Mouse (Mus musculus) stomach, embryonic 14.5 days (tissue): ENCODE measurements around the gene Slc18a2. TPM values are rescaled to one million over a fixed set of nuclear protein-coding genes. Genes with fewer than 3 reads are reported as not detected.

Source experiments
- ATAC-seq: fragments of 200-750 bp; cut with Nextera tagmentation; 2 replicates; pipeline ENCODE4 v1.8.0; 2017; ENCODE audit warnings: low read depth, moderate TSS enrichment; ENCODE audit not compliant: insufficient number of reproducible peaks, insufficient read depth, low FRiP score
- H3K27ac ChIP-seq: fragments of 300-500 bp; sonication (generic); 2 replicates; pipeline ENCODE4 v1.5.1; 2014; ENCODE audit warnings: mild to moderate bottlenecking, low read length, moderate library complexity, mixed read lengths
- H3K27me3 ChIP-seq: fragments of 300-500 bp; sonication (generic); 2 replicates; pipeline ENCODE4 v1.6.1; 2014; ENCODE audit warnings: low read length, control low read depth, mixed read lengths; ENCODE audit not compliant: control insufficient read depth, insufficient read depth
- H3K36me3 ChIP-seq: fragments of 300-500 bp; sonication (generic); 2 replicates; pipeline ENCODE4 v1.6.1; 2014; ENCODE audit warnings: mild to moderate bottlenecking, control low read depth, low read length, moderate library complexity, mixed read lengths; ENCODE audit not compliant: control insufficient read depth, insufficient read depth
- H3K4me1 ChIP-seq: fragments of 300-500 bp; sonication (generic); 2 replicates; pipeline ENCODE4 v1.6.1; 2014; ENCODE audit warnings: low read length, control low read depth, mixed read lengths; ENCODE audit not compliant: control insufficient read depth, insufficient read depth
- H3K4me2 ChIP-seq: fragments of 300-500 bp; sonication (generic); replicated peaks from 2 replicates; pipeline ENCODE4 v1.6.1; 2014; ENCODE audit warnings: low read depth, low read length, control low read depth
- H3K4me3 ChIP-seq: fragments of 300-500 bp; sonication (generic); 2 replicates; pipeline ENCODE4 v1.5.1; 2014; ENCODE audit warnings: low read depth, low read length, control low read depth
- H3K9ac ChIP-seq: fragments of 300-500 bp; sonication (generic); replicated peaks from 2 replicates; pipeline ENCODE4 v1.6.1; 2014; ENCODE audit warnings: low read depth, mild to moderate bottlenecking, control low read depth, low read length, moderate library complexity, mixed read lengths
- H3K9me3 ChIP-seq: fragments of 300-500 bp; sonication (generic); 2 replicates; pipeline ENCODE4 v1.6.1; 2016; ENCODE audit warnings: low read depth, low read length, control low read depth; ENCODE audit not compliant: control insufficient read depth
- WGBS: fragments of 180-500 bp; shearing (Covaris S2); extraction: QIAGEN DNeasy Blood & Tissue Kit; methylation state at CpG from one replicate; pipeline ENCODE4 v1.1.7; 2014; 5-methylcytosine and 5-hydroxymethylcytosine counted together
- polyA plus RNA-seq: library from polyadenylated mRNA; unstranded; fragments of >200 nt; fragmentation: Nextera tagmentation; extraction: Ambion mirVana; gene quantifications from 2 replicates; pipeline ENCODE4 v1.2.1, GENCODE M21; 2014

Gene Slc18a2
- polyA plus RNA-seq, 1 experiment from 2014 or later = 15.2 TPM

DNA sequence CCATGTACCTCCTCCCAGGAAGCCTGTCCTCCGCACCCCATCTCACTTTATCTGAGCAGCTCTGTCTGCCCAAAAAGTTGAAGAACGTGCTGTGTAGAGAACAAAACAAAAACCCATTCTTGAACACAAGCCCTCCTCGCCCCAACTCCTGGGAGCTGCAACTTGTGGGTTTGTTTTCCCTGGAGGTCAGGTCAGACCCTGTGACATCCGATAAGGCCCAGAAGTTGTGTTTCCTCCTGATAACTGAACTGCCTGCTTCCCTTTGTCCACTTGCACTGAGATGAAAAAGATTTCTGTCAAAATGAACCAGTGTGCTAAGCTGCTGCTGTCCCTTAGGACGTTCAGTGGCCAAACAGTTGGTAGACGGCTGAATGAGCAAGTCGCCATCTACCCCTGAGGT, 908 bp downstream of the Slc18a2 start:
- Histone ChIP-seq H3K4me1 (peaks cover 5% of the 10 kb centered on the region; the same call in 1 of the 2 replicates), H3K36me3 (no peaks in the 10 kb centered on the region), H3K4me2 (peak overlapping the region; percentile 90), H3K9me3 (no peaks in the 10 kb centered on the region), H3K4me3 (no peak overlapping the region; the same call in 1 of the 2 replicates), H3K9ac (0 out of 2 replicates have a peak overlapping the region, but pooled peaks have one; percentile 25), H3K27ac (no peak overlapping the region), H3K27me3 (no peaks in the 10 kb centered on the region)
- 42% methylated on average over 7 of the region's 7 CpGs for WGBS
- no peak for ATAC-seq

DNA sequence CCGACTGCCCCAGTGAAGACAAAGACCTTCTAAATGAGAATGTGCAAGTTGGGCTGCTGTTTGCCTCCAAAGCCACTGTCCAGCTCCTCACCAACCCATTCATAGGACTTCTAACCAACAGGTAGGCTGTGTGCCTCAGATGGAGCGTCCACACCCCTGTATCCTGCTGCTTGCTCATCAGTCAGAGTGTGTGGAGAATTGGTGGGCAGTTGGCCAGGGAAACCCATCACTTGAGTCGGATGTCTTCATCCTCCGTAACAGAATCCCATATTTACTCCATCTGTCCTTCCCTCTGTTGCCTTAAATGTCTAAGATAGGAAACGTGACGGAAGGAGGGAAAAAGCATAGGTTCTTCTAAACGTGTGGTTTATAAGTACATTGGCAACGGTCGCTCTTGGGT, 2.5 kb downstream of the Slc18a2 start:
- no peak for ATAC-seq
- H3K27ac ChIP-seq = no peak overlapping the region
- H3K9me3 ChIP-seq = no peaks in the 10 kb centered on the region
- H3K4me3 ChIP-seq = no peak overlapping the region
- H3K36me3 ChIP-seq = no peaks in the 10 kb centered on the region
- no peaks in the 10 kb centered on the region for H3K27me3 ChIP-seq
- H3K4me2 ChIP-seq = no peak overlapping the region
- H3K9ac ChIP-seq = no peak overlapping the region
- 86% methylated on average over 9 of the region's 9 CpGs for WGBS
- H3K4me1 ChIP-seq = peaks cover 9% of the 10 kb centered on the region

DNA sequence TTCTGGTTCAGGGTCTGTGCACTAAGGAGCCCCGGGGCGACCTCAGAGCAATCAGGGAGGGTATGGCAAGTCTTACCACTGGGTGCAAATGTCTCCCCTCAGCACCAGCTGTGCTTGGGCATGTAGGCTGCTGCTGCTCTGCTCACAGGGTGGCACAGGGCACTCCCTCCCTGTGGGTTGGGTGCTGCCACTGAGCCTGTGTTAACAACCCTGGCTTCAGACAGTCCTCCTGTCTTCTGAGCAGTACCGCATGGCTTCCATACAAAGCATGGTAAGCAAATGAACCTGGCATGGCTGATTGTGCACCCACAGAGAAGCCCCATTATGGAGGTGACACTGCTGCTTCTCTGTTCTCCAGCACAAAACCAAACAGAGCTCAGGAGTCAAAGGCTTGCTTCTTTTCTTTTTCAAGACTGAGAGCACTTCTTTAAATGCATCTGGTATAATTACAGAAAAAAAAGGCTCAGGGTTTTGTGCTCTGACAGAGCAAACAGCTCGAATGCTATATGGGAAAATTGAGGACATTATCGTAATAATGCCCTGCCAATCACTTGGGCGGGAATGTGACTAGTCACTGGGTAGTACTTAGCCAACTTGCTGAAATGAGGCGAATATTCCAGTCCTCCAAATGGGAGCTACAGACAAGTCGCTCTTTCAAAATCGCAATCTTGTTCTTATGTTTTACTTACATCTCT, 4.3 kb downstream of the Slc18a2 start:
- Histone ChIP-seq H3K27me3 (no peaks in the 10 kb centered on the region), H3K9ac (no peak overlapping the region), H3K4me3 (no peak overlapping the region), H3K27ac (no peak overlapping the region), H3K36me3 (no peaks in the 10 kb centered on the region), H3K4me1 (peaks cover 9% of the 10 kb centered on the region), H3K4me2 (no peak overlapping the region), H3K9me3 (no peaks in the 10 kb centered on the region)
- ATAC-seq = no peak
- WGBS = 73% methylated on average over 9 of the region's 9 CpGs

DNA sequence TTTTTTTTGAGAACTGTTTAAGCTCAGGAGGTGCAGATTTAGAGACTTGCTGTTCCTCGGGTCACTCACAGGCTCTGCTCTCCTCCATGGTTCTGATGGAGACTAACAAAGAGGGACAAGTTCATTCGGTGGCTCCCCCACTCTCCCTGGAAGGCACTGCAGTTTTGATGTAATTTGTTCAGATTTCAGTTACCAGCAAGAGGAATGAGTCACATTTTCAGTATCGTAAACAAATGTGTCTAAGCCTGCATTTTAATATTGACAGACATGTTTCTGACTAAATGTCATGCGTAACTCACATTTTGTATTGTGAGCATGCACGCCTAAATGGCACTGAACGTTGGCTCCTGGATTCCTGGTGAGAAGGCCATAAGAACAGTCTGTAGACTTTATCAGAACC, 5.2 kb downstream of the Slc18a2 start:
- Histone ChIP-seq H3K4me3 (no peak overlapping the region), H3K27me3 (no peaks in the 10 kb centered on the region), H3K4me2 (no peak overlapping the region), H3K9ac (no peak overlapping the region), H3K4me1 (peaks cover 9% of the 10 kb centered on the region), H3K36me3 (no peaks in the 10 kb centered on the region), H3K27ac (no peak overlapping the region), H3K9me3 (no peaks in the 10 kb centered on the region)
- ATAC-seq = no peak
- 67% methylated on average over 6 of the region's 6 CpGs for WGBS

DNA sequence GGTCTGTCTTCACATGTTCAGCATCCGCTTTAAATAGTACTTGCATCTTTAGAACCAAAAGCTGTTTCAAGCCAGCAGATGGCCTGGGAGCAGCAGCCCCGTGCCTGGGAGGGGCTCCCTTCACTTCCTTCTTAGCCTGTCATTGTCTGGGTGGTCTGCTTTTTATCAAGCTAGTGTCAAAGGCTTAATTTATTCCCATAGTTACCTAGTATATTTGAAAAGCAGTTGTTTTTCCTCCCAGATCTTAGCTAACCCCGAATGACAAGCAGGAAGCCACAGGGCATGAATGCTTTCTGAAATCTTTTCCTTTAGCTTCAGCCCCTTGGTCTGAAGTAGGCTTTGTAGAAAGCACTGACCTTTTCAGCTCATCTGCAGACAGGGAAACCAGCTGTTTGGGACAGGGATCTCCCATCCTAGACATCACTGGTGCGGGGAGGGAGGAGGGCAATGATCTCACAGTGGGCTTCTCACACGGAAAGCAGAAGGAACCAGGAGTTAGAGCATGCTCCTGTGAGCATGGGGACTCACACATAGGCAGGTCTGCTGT, 6.8 kb downstream of the Slc18a2 start:
- Histone ChIP-seq H3K27me3 (no peaks in the 10 kb centered on the region), H3K4me2 (no peak overlapping the region; the same call in 1 of the 2 replicates), H3K4me1 (peaks cover 5% of the 10 kb centered on the region), H3K36me3 (no peaks in the 10 kb centered on the region), H3K4me3 (no peak overlapping the region), H3K9me3 (no peaks in the 10 kb centered on the region), H3K9ac (no peak overlapping the region), H3K27ac (peak overlapping the region; percentile 77)
- 17% methylated on average over 5 of the region's 5 CpGs for WGBS
- ATAC-seq = peak; percentile 69; the same call in 1 of the 2 replicates

DNA sequence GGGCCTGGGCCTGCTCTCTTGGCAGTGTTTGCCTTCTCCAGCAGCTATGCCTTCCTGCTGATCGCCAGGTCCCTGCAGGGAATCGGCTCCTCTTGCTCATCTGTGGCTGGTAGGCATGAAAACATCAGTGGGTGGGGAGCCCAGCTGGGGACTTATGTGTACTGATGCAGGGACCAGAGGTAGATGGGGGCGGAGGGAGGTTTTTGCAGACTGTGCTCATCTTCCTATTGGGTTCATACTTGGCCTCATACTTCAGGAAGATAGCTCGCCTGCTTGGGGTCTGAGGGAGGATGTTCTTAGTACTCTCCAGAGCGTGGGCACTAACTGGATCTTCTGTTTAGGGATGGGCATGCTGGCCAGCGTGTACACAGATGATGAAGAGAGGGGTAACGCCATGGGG, 12.5 kb downstream of the Slc18a2 start:
- Histone ChIP-seq H3K4me1 (no peaks in the 10 kb centered on the region), H3K27me3 (no peaks in the 10 kb centered on the region), H3K4me2 (no peak overlapping the region), H3K9ac (no peak overlapping the region), H3K4me3 (no peak overlapping the region), H3K36me3 (no peaks in the 10 kb centered on the region), H3K27ac (no peak overlapping the region), H3K9me3 (no peaks in the 10 kb centered on the region)
- ATAC-seq = no peak
- WGBS = 85% methylated on average over 7 of the region's 7 CpGs

DNA sequence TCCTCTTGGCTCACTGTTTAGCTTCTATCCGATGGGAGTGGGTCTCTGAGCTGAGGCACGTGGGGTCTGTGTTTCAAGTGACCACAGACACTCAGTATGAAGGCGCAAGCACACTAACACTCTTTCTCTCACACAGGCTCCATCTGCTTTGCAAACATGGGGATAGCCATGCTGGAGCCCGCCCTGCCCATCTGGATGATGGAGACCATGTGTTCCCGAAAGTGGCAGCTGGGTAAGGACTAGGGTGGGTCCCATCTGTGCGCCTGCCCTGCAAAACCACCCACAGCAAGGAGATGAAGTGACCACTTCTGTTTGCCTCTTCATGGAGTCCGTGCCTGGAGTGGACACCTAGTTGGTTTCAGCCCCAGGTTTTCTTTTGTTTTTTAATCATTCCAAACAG, 15.7 kb downstream of the Slc18a2 start:
- no peak for ATAC-seq
- no peaks in the 10 kb centered on the region for H3K9me3 ChIP-seq
- no peak overlapping the region for H3K9ac ChIP-seq
- H3K27ac ChIP-seq = no peak overlapping the region
- no peak overlapping the region for H3K4me2 ChIP-seq
- WGBS = 69% methylated on average over 7 of the region's 7 CpGs
- H3K4me3 ChIP-seq = no peak overlapping the region
- no peaks in the 10 kb centered on the region for H3K4me1 ChIP-seq
- H3K36me3 ChIP-seq = no peaks in the 10 kb centered on the region
- H3K27me3 ChIP-seq = no peaks in the 10 kb centered on the region

DNA sequence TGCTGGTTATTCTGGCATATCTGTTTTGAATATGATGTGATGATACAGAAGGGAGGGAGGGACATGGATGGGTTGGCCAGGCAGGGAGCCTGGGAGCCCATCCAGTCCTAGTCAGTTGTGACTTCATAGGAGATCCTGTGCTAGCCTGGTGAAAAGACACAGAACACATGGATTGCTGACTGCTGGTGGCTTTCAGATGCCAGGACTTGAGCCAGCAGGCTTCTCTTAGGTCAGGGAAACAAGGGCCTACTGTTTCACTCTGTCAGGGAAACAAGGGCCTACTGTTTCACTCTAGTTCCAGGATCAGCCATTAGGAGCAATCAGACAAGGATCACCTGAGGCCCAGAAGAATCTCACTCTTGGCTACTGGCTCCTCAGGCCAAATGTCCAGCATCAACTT, 20.1 kb downstream of the Slc18a2 start:
- Histone ChIP-seq H3K4me3 (no peak overlapping the region), H3K36me3 (no peaks in the 10 kb centered on the region), H3K27me3 (no peaks in the 10 kb centered on the region), H3K4me1 (no peaks in the 10 kb centered on the region), H3K9ac (no peak overlapping the region), H3K27ac (peak overlapping the region; percentile 22; the same call in 1 of the 2 replicates), H3K9me3 (no peaks in the 10 kb centered on the region), H3K4me2 (no peak overlapping the region)
- no peak for ATAC-seq

DNA sequence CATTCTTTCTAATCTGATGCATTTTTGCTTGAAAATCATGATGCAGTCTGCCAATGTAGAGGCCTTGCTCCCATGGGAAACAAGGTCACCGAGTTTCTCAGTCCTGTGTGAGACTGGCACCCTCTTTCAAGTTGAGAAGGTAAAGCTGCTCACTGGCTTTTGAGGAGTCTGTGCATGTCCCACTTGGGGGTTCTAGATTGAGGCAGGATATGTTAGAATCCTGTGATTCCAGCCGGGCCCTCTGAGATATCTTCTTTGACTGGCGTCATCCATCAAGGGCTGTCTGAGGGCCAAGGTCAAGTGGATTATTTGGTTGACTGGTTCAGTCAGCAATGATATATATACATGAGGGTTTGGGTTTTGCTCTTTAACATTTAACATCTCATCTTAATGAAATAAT, 21.3 kb downstream of the Slc18a2 start:
- no peak overlapping the region for H3K4me2 ChIP-seq
- H3K4me1 ChIP-seq = no peaks in the 10 kb centered on the region
- no peaks in the 10 kb centered on the region for H3K36me3 ChIP-seq
- H3K9ac ChIP-seq = no peak overlapping the region
- no peaks in the 10 kb centered on the region for H3K27me3 ChIP-seq
- no peak for ATAC-seq
- no peak overlapping the region for H3K27ac ChIP-seq
- no peaks in the 10 kb centered on the region for H3K9me3 ChIP-seq
- no peak overlapping the region for H3K4me3 ChIP-seq
- WGBS = 66% methylated on average over 3 of the region's 3 CpGs
